ENCODE assay signal across 15 mouse cellular contexts in genomic region chr4:140223067-140223466, GRCm38 (mm10). TPM values are rescaled to one million over a fixed set of nuclear protein-coding genes. Genes with fewer than 3 reads are reported as not detected.
A peak's percentile ranks its signal among the peaks of the same experiment; 100 is the strongest.
DNase-seq lines count a peak whose midpoint lies in the region; ATAC-seq and TF ChIP-seq lines count a peak whose summit lies in the region.
"Had no signal": no experiment of that assay in that cellular context is flagged by ENCODE, and none has a peak within 500 bp of the region (broad histone marks: within the 10 kb centered on the region; RNA-seq: fewer than 3 reads in every experiment).

No protein-coding gene starts in this region.

- H3K9ac ChIP-seq in hindbrain, postnatal 0 days (replicated peaks; ENCODE audit: low read length) = no peak overlapping the region
- H3K9ac ChIP-seq in hindbrain, embryonic 12.5 days = no peak overlapping the region
- no peak overlapping the region for H3K9ac ChIP-seq in midbrain, embryonic 16.5 days (ENCODE audit: low read depth, low read length)
- H3K9ac ChIP-seq: forebrain, postnatal 0 days; limb, embryonic 12.5 days had no signal

- DNase-seq in adrenal gland, postnatal 14 days = peak; percentile 64
- DNase-seq in adrenal gland, adult 18-20 months (ENCODE audit: low spot score in 2 of 2) = no peak
- peak; percentile 20 for DNase-seq in hindbrain, postnatal 0 days (ENCODE audit: low spot score)
- DNase-seq in midbrain, embryonic 10.5 days (ENCODE audit: low spot score) = no peak
- peak; percentile 29 for DNase-seq in lung, postnatal 14 days
- DNase-seq: forebrain, postnatal 0 days; thymus, postnatal 36 days had no signal

- no peak for TF ChIP-seq CTCF in hindbrain, postnatal 0 days (IDR thresholded peaks at IDR 0.05; ENCODE audit: low read depth)

- H3K36me3 ChIP-seq in hindbrain, postnatal 0 days (ENCODE audit: insufficient read depth, low read length) = no peaks in the 10 kb centered on the region
- H3K36me3 ChIP-seq in hindbrain, embryonic 12.5 days = no peaks in the 10 kb centered on the region
- no peaks in the 10 kb centered on the region for H3K36me3 ChIP-seq in midbrain, embryonic 10.5 days
- H3K36me3 ChIP-seq in midbrain, embryonic 16.5 days (ENCODE audit: control insufficient read depth, insufficient read depth, low read length) = no peaks in the 10 kb centered on the region
- H3K36me3 ChIP-seq: limb, embryonic 12.5 days had no signal

- H3K4me1 ChIP-seq in hindbrain, postnatal 0 days (ENCODE audit: insufficient read depth, low read length) = peaks cover 26% of the 10 kb centered on the region
- peaks cover 71% of the 10 kb centered on the region for H3K4me1 ChIP-seq in hindbrain, embryonic 12.5 days
- peaks cover 93% of the 10 kb centered on the region for H3K4me1 ChIP-seq in midbrain, embryonic 10.5 days
- H3K4me1 ChIP-seq in midbrain, embryonic 16.5 days (ENCODE audit: control insufficient read depth, insufficient read depth, low read length) = peaks cover 35% of the 10 kb centered on the region

- WGBS in hindbrain, postnatal 0 days = 42% methylated on average over 12 of the region's 12 CpGs
- WGBS in hindbrain, embryonic 12.5 days = 59% methylated on average over 12 of the region's 12 CpGs
- WGBS in midbrain, embryonic 10.5 days = 61% methylated on average over 12 of the region's 12 CpGs
- WGBS in midbrain, embryonic 16.5 days = 36% methylated on average over 12 of the region's 12 CpGs

- H3K27ac ChIP-seq in hindbrain, postnatal 0 days = no peak overlapping the region
- H3K27ac ChIP-seq in hindbrain, embryonic 12.5 days = no peak overlapping the region
- H3K27ac ChIP-seq in midbrain, embryonic 10.5 days (replicated peaks) = peak overlapping the region; percentile 82; the same call in 1 of the 2 replicates
- no peak overlapping the region for H3K27ac ChIP-seq in midbrain, embryonic 16.5 days (ENCODE audit: low read length)
- H3K27ac ChIP-seq: limb, embryonic 12.5 days had no signal

- no peak overlapping the region for H3K4me3 ChIP-seq in hindbrain, postnatal 0 days (ENCODE audit: low read length)
- no peak overlapping the region for H3K4me3 ChIP-seq in hindbrain, embryonic 12.5 days
- H3K4me3 ChIP-seq in midbrain, embryonic 10.5 days = no peak overlapping the region
- no peak overlapping the region for H3K4me3 ChIP-seq in midbrain, embryonic 16.5 days (ENCODE audit: low read depth, low read length)
- H3K4me3 ChIP-seq: limb, embryonic 12.5 days had no signal

- no peaks in the 10 kb centered on the region for H3K9me3 ChIP-seq in hindbrain, postnatal 0 days (ENCODE audit: low read length)
- no peaks in the 10 kb centered on the region for H3K9me3 ChIP-seq in hindbrain, embryonic 12.5 days (replicated peaks)
- no peaks in the 10 kb centered on the region for H3K9me3 ChIP-seq in midbrain, embryonic 10.5 days (replicated peaks)
- H3K9me3 ChIP-seq in midbrain, embryonic 16.5 days (replicated peaks; ENCODE audit: control insufficient read depth, low read length, poor library complexity, severe bottlenecking) = no peaks in the 10 kb centered on the region
- H3K9me3 ChIP-seq: limb, embryonic 12.5 days had no signal

- no peaks in the 10 kb centered on the region for H3K27me3 ChIP-seq in hindbrain, postnatal 0 days (ENCODE audit: insufficient read depth, low read length)
- peaks cover 4% of the 10 kb centered on the region; the same call in 1 of the 2 replicates for H3K27me3 ChIP-seq in hindbrain, embryonic 12.5 days
- H3K27me3 ChIP-seq in midbrain, embryonic 10.5 days (ENCODE audit: low read depth, poor library complexity, severe bottlenecking) = peaks cover 74% of the 10 kb centered on the region
- H3K27me3 ChIP-seq in midbrain, embryonic 16.5 days (ENCODE audit: control insufficient read depth, insufficient read depth, low read depth, low read length) = no peaks in the 10 kb centered on the region

- H3K4me2 ChIP-seq in hindbrain, postnatal 0 days (ENCODE audit: low read depth, low read length) = no peak overlapping the region
- no peak overlapping the region for H3K4me2 ChIP-seq in hindbrain, embryonic 12.5 days (replicated peaks)
- H3K4me2 ChIP-seq in midbrain, embryonic 16.5 days (ENCODE audit: low read length) = no peak overlapping the region
- H3K4me2 ChIP-seq: heart, embryonic 11.5 days; limb, embryonic 12.5 days had no signal

- ATAC-seq in hindbrain, postnatal 0 days = no peak
- no peak for ATAC-seq in hindbrain, embryonic 12.5 days (ENCODE audit: low FRiP score)
- no peak for ATAC-seq in midbrain, embryonic 16.5 days
- no peak for ATAC-seq in erythroid progenitor cell, adult 5-6 weeks (replicated peaks; ENCODE audit: low FRiP score, poor library complexity, severe bottlenecking)
- ATAC-seq: forebrain, postnatal 0 days; intestine, postnatal 0 days had no signal

RNA-seq across cellular contexts. Expression of gene Igsf21, which starts 23.5 kb away (rescaled TPM):
- 4.8 and 7.0 TPM in 2 replicates for total RNA-seq in adrenal gland, postnatal 14 days (2021)
- 1 to 10 TPM; 3.1 to 7.2 TPM for total RNA-seq in adrenal gland, adult 18-20 months (2021)
- total RNA-seq in hindbrain, postnatal 0 days (2014; rRNA removed) = 175 and 176 TPM in 2 replicates
- polyA plus RNA-seq in hindbrain, postnatal 0 days (2015; fragmentation: Nextera tagmentation; extraction: Ambion mirVana) = 125 and 127 TPM in 2 replicates
- polyA plus RNA-seq in hindbrain, embryonic 12.5 days (2016; fragmentation: Nextera tagmentation; extraction: Ambion mirVana) = 14.7 and 15.0 TPM in 2 replicates
- 9.5 and 19.8 TPM in 2 replicates for polyA plus RNA-seq in midbrain, embryonic 10.5 days (2016; fragmentation: Nextera tagmentation; extraction: Ambion mirVana)
- polyA plus RNA-seq in midbrain, embryonic 16.5 days (2015; fragmentation: Nextera tagmentation; extraction: Ambion mirVana) = 114 and 119 TPM in 2 replicates
- total RNA-seq in erythroid progenitor cell, adult 5-6 weeks (2015; ENCODE audit: low replicate concordance) = not detected in 2 replicates
- not detected in 2 replicates for total RNA-seq in erythroid progenitor cell, adult 5-6 weeks (2017; ENCODE audit: low replicate concordance)
- total RNA-seq: neutrophil, adult 5-6 weeks had no signal
- polyA plus RNA-seq: limb, embryonic 12.5 days; liver, embryonic 16.5 days had no signal

Comparison
In these comparisons a context has a peak if more than half of its experiments do, and no peak if none do; other contexts are left out.
1. DNase-seq: peak in adrenal gland, postnatal 14 days (single experiment), hindbrain, postnatal 0 days (single experiment) and lung, postnatal 14 days (single experiment); none in adrenal gland, adult 18-20 months (0 of 2) and midbrain, embryonic 10.5 days (single experiment).
2. RNA of gene Igsf21, which starts 23.5 kb away (total RNA-seq): 175 to 176 TPM in hindbrain, postnatal 0 days; 3.1 to 7.2 TPM in adrenal gland, adult 18-20 months, 4.8 to 7.0 TPM in adrenal gland, postnatal 14 days and not detected in erythroid progenitor cell, adult 5-6 weeks; every median in the first group is over 10 times any median in the second.